Mouse (Mus musculus): ENCODE data around the gene Pilrb2. TPM values are rescaled to one million over a fixed set of nuclear protein-coding genes. Genes with fewer than 3 reads are reported as not detected.

The Pilrb2 gene
- polyA plus RNA-seq, 2 experiments from 2014 or later, result not detected

- ATAC-seq, result no peak
Measured at GRCm38 (mm10) chr5:137831506-137831905, 40.1 kb downstream of the Pilrb2 start.

- ATAC-seq, result no peak
Measured at GRCm38 (mm10) chr5:137831106-137831505, 40.5 kb downstream of the Pilrb2 start.

- ATAC-seq, result no peak
Measured at GRCm38 (mm10) chr5:137830238-137830637, 41.4 kb downstream of the Pilrb2 start.

GRCm38 (mm10) chr5:137828694-137829093 is 42.9 kb downstream of the Pilrb2 start:
- no peak for ATAC-seq

GRCm38 (mm10) chr5:137826421-137826820 is 45.2 kb downstream of the Pilrb2 start:
- ATAC-seq, result no peak

GRCm38 (mm10) chr5:137825971-137826370 is 45.6 kb downstream of the Pilrb2 start:
- ATAC-seq, result no peak

GRCm38 (mm10) chr5:137825030-137825429 is 46.6 kb downstream of the Pilrb2 start:
- no peak for ATAC-seq

GRCm38 (mm10) chr5:137823455-137824045 is 48.1 kb downstream of the Pilrb2 start:
- no peak for ATAC-seq

GRCm38 (mm10) chr5:137822602-137823001 is 49.0 kb downstream of the Pilrb2 start:
- no peak for ATAC-seq

GRCm38 (mm10) chr5:137822126-137822525 is 49.5 kb downstream of the Pilrb2 start:
- no peak for ATAC-seq

- no peak for ATAC-seq
Measured at GRCm38 (mm10) chr5:137817466-137818222, 54.0 kb downstream of the Pilrb2 start.

Other genes with a start within 250 kb of the Pilrb2 start
- gene Fbxo24, start 242.8 kb downstream of the Pilrb2 start, polyA plus RNA-seq (2017; shearing (Covaris generic)), result under 1 TPM in 1 of 2 experiments, not detected in 1; 0.33 TPM
- gene Lrch4, start 242.7 kb downstream of the Pilrb2 start, polyA plus RNA-seq (2017; shearing (Covaris generic)), result 10 to 100 TPM; 61.6 to 68.6 TPM
- gene Gm20605, start 242.6 kb downstream of the Pilrb2 start, polyA plus RNA-seq (2017; shearing (Covaris generic)), result 10 to 100 TPM in 1 of 2 experiments, 1 to 10 TPM in 1; 8.1 to 10.2 TPM
- 10 to 100 TPM; 30.0 to 32.3 TPM for gene Sap25, start 230.5 kb downstream of the Pilrb2 start, polyA plus RNA-seq (2017; shearing (Covaris generic))
- gene Irs3, start 226.1 kb downstream of the Pilrb2 start, polyA plus RNA-seq (2017; shearing (Covaris generic)), result not detected
- gene Agfg2, start 187.1 kb downstream of the Pilrb2 start, polyA plus RNA-seq (2017; shearing (Covaris generic)), result 10 to 100 TPM; 15.8 to 20.1 TPM
- under 1 TPM in 1 of 2 experiments, not detected in 1; 0.19 TPM for gene Nyap1, start 130.2 kb downstream of the Pilrb2 start, polyA plus RNA-seq (2017; shearing (Covaris generic))
- gene Tsc22d4, start 126.1 kb downstream of the Pilrb2 start, polyA plus RNA-seq (2017; shearing (Covaris generic)), result 10 to 100 TPM; 62.9 to 82.3 TPM
- gene Ppp1r35, start 93.0 kb downstream of the Pilrb2 start, polyA plus RNA-seq (2017; shearing (Covaris generic)), result 1 to 10 TPM; 7.2 to 8.8 TPM
- gene Mepce, start 84.2 kb downstream of the Pilrb2 start, polyA plus RNA-seq (2017; shearing (Covaris generic)), result 10 to 100 TPM; 22.4 to 26.9 TPM
- 10 to 100 TPM in 1 of 2 experiments, 1 to 10 TPM in 1; 5.9 to 10.9 TPM for gene Zcwpw1, start 84.0 kb downstream of the Pilrb2 start, polyA plus RNA-seq (2017; shearing (Covaris generic))
- not detected for gene Pilra, start 35.5 kb downstream of the Pilrb2 start, polyA plus RNA-seq (2017; shearing (Covaris generic))
- 1 to 10 TPM in 1 of 2 experiments, not detected in 1; 1.6 TPM for gene Pilrb1, start 13.7 kb downstream of the Pilrb2 start, polyA plus RNA-seq (2017; shearing (Covaris generic))
- not detected for gene Cyp3a13, start 49.8 kb upstream of the Pilrb2 start, polyA plus RNA-seq (2017; shearing (Covaris generic))
- not detected for gene Gjc3, start 91.3 kb upstream of the Pilrb2 start, polyA plus RNA-seq (2017; shearing (Covaris generic))
- under 1 TPM in 1 of 2 experiments, not detected in 1; 0.28 TPM for gene Azgp1, start 109.7 kb upstream of the Pilrb2 start, polyA plus RNA-seq (2017; shearing (Covaris generic))
- gene Smok3a, start 149.4 kb upstream of the Pilrb2 start, polyA plus RNA-seq (2017; shearing (Covaris generic)), result not detected
- gene Smok3b, start 149.6 kb upstream of the Pilrb2 start, polyA plus RNA-seq (2017; shearing (Covaris generic)), result not detected
- gene Smok3c, start 181.4 kb upstream of the Pilrb2 start, polyA plus RNA-seq (2017; shearing (Covaris generic)), result not detected
- gene Zkscan1, start 213.3 kb upstream of the Pilrb2 start, polyA plus RNA-seq (2017; shearing (Covaris generic)), result 10 to 100 TPM; 10.9 to 11.8 TPM
- 10 to 100 TPM; 17.9 TPM for gene Zscan21, start 245.1 kb upstream of the Pilrb2 start, polyA plus RNA-seq (2017; shearing (Covaris generic))